Mouse (Mus musculus): ENCODE measurements at regions not wholly inside any gene's neighbourhood (a gene's known extent, or its start where the extent isn't known, plus 50 kb on each side); places are given as distances from the start of the nearest gene placed in this dataset.

DNA sequence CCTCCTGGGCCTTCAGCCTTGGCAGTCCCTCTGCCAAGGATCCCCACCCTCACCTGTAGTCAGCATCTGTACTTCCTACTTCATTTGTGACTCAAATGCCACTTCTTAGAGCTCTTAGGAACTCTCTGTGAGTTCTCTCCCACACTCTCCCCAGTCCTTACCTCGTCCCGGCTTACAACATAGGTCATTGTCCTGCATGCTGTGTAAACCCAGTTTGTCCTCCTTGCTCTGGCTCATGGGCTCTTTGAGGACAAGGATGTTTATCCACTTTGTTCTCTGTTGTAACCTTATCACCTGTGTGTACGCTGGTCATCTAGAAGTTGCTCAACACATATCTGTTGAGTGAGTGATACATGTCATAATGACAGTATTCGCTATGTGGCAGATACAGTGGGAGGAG lies 94.9 kb upstream of the Vps8 start:
- H3K4me1 ChIP-seq (ENCODE audit: control insufficient read depth, insufficient read depth, low read length), result peaks cover 17% of the 10 kb centered on the region
- no peak overlapping the region for H3K9ac ChIP-seq (ENCODE audit: low read depth, low read length)
- WGBS, result 94% methylated on average over 4 of the region's 4 CpGs
- H3K27me3 ChIP-seq (replicated peaks; ENCODE audit: control insufficient read depth, insufficient read depth, low read length), result no peaks in the 10 kb centered on the region
- H3K27ac ChIP-seq (replicated peaks; ENCODE audit: low read depth, low read length), result no peak overlapping the region
- no peaks in the 10 kb centered on the region for H3K9me3 ChIP-seq (ENCODE audit: control insufficient read depth, low read length)
- no peak for DNase-seq (ENCODE audit: low spot score)
- no peak for ATAC-seq (ENCODE audit: low read depth)
- no peak overlapping the region for H3K4me2 ChIP-seq (ENCODE audit: low read depth, low read length)
- no peak overlapping the region for H3K4me3 ChIP-seq (ENCODE audit: low read depth, low read length)
- no peaks in the 10 kb centered on the region for H3K36me3 ChIP-seq (ENCODE audit: control insufficient read depth, insufficient read depth, low read length)

DNA sequence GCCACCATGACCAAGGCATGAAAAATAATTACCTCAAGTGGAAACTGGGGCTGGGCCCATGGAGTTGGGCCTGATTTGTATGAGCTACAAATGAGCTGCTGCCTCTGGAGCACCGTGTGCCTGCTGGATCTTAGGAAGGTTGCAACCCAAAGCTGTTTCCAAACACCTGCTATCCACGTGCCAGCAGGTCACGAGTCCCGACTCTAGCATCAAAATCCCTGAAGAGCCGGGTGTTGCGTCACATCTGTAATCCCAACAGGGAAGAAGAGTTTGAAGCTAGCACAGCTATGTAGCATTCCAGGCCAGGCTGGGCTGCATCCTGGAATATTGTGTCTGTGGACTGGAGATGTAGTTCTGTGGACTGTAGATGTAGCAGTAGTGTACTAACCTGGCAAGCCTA lies 93.7 kb upstream of the Vps8 start:
- 73% methylated on average over 6 of the region's 6 CpGs for WGBS
- Histone ChIP-seq H3K27ac (replicated peaks; ENCODE audit: low read depth, low read length) (no peak overlapping the region), H3K9me3 (ENCODE audit: control insufficient read depth, low read length) (no peaks in the 10 kb centered on the region), H3K4me2 (ENCODE audit: low read depth, low read length) (no peak overlapping the region), H3K9ac (ENCODE audit: low read depth, low read length) (no peak overlapping the region), H3K36me3 (ENCODE audit: control insufficient read depth, insufficient read depth, low read length) (no peaks in the 10 kb centered on the region), H3K4me3 (ENCODE audit: low read depth, low read length) (no peak overlapping the region), H3K4me1 (ENCODE audit: control insufficient read depth, insufficient read depth, low read length) (peaks cover 17% of the 10 kb centered on the region), H3K27me3 (replicated peaks; ENCODE audit: control insufficient read depth, insufficient read depth, low read length) (no peaks in the 10 kb centered on the region)
- DNase-seq (ENCODE audit: low spot score), result no peak
- no peak for ATAC-seq (ENCODE audit: low read depth)

DNA sequence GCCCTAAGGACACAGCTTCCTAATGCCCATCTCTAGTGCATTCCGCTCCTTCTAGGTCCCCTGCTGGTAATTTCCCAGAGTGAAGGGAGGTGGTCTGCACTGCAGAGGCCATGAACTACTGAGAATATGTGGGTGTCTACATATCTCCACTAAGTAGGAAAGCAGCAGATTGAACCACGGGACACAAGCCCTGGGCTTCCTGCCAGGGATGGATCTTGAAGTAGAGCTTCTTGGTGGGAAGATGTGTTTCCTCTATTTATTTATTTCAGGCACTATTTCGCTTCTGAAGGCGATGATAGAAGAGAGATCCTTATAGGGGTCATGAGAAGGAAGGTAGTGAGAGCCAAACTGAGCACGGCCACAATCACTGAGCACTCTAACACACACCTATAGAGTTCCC lies 91.7 kb upstream of the Vps8 start:
- Histone ChIP-seq H3K4me2 (ENCODE audit: low read depth, low read length) (peak overlapping the region; percentile 76), H3K4me3 (ENCODE audit: low read depth, low read length) (no peak overlapping the region), H3K36me3 (ENCODE audit: control insufficient read depth, insufficient read depth, low read length) (no peaks in the 10 kb centered on the region), H3K27me3 (replicated peaks; ENCODE audit: control insufficient read depth, insufficient read depth, low read length) (no peaks in the 10 kb centered on the region), H3K4me1 (ENCODE audit: control insufficient read depth, insufficient read depth, low read length) (peaks cover 17% of the 10 kb centered on the region), H3K27ac (replicated peaks; ENCODE audit: low read depth, low read length) (no peak overlapping the region), H3K9ac (ENCODE audit: low read depth, low read length) (no peak overlapping the region), H3K9me3 (ENCODE audit: control insufficient read depth, low read length) (no peaks in the 10 kb centered on the region)
- ATAC-seq (ENCODE audit: low read depth) (peak; percentile 15; the same call in 1 of the 2 replicates), DNase-seq (ENCODE audit: low spot score) (peak; percentile 38)
- 79% methylated on average over 5 of the region's 5 CpGs for WGBS

DNA sequence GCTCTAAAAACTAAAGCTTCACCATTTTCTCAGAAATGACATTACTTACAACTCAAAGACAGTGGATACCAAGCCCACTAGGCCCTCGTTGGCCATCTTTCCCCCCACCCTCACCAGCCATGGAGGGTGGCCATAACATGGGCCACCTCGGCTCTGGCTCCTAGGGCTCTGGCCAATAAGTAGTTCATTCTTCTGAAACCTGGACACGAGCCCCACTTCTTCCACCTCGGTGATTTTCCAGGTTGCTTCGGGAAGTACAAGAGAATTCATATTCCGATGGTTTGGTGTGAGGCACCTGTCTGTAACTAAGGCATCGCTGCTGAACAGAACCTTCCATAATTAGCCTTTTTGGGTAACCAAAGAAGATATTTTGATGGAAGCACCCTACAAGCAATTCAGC lies 90.5 kb upstream of the Vps8 start:
- H3K4me2 ChIP-seq (ENCODE audit: low read depth, low read length), result peak overlapping the region; percentile 76
- H3K27ac ChIP-seq (replicated peaks; ENCODE audit: low read depth, low read length), result peak overlapping the region; percentile 89
- WGBS, result 58% methylated on average over 7 of the region's 7 CpGs
- H3K9ac ChIP-seq (ENCODE audit: low read depth, low read length), result peak overlapping the region; percentile 72
- no peaks in the 10 kb centered on the region for H3K9me3 ChIP-seq (ENCODE audit: control insufficient read depth, low read length)
- peak overlapping the region; percentile 51 for H3K4me3 ChIP-seq (ENCODE audit: low read depth, low read length)
- H3K27me3 ChIP-seq (replicated peaks; ENCODE audit: control insufficient read depth, insufficient read depth, low read length), result no peaks in the 10 kb centered on the region
- H3K36me3 ChIP-seq (ENCODE audit: control insufficient read depth, insufficient read depth, low read length), result no peaks in the 10 kb centered on the region
- peaks cover 20% of the 10 kb centered on the region for H3K4me1 ChIP-seq (ENCODE audit: control insufficient read depth, insufficient read depth, low read length)
- ATAC-seq (ENCODE audit: low read depth) (no peak), DNase-seq (ENCODE audit: low spot score) (no peak)

DNA sequence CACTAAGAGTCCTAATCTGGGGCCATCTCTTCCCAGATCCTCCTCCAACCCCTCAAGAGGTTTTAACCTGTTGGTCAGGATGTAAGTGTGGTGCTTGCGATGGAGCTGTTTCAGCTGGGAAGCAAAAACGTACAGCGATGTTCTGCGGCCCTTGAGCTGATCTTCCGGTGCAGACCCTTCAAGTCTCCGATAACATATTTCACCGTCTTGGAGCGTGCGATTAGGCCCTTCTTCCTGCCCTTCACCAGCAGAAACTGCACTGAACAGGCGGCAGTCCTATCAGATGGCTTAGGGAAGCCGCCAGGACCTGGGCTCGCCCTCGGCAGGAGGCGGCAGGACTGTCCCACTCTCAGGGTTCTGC lies 90.1 kb upstream of the Vps8 start:
- Histone ChIP-seq H3K9ac (ENCODE audit: low read depth, low read length) (peak overlapping the region; percentile 72), H3K4me2 (ENCODE audit: low read depth, low read length) (peak overlapping the region; percentile 76), H3K4me3 (ENCODE audit: low read depth, low read length) (peak overlapping the region; percentile 51), H3K4me1 (ENCODE audit: control insufficient read depth, insufficient read depth, low read length) (peaks cover 24% of the 10 kb centered on the region), H3K27ac (replicated peaks; ENCODE audit: low read depth, low read length) (peak overlapping the region; percentile 89), H3K36me3 (ENCODE audit: control insufficient read depth, insufficient read depth, low read length) (no peaks in the 10 kb centered on the region), H3K27me3 (replicated peaks; ENCODE audit: control insufficient read depth, insufficient read depth, low read length) (no peaks in the 10 kb centered on the region), H3K9me3 (ENCODE audit: control insufficient read depth, low read length) (no peaks in the 10 kb centered on the region)
- DNase-seq (ENCODE audit: low spot score) (no peak), ATAC-seq (ENCODE audit: low read depth) (0 out of 2 replicates have a peak, but pooled peaks have one; percentile 1)
- WGBS, result under 1% methylated on average over 13 of the region's 14 CpGs

DNA sequence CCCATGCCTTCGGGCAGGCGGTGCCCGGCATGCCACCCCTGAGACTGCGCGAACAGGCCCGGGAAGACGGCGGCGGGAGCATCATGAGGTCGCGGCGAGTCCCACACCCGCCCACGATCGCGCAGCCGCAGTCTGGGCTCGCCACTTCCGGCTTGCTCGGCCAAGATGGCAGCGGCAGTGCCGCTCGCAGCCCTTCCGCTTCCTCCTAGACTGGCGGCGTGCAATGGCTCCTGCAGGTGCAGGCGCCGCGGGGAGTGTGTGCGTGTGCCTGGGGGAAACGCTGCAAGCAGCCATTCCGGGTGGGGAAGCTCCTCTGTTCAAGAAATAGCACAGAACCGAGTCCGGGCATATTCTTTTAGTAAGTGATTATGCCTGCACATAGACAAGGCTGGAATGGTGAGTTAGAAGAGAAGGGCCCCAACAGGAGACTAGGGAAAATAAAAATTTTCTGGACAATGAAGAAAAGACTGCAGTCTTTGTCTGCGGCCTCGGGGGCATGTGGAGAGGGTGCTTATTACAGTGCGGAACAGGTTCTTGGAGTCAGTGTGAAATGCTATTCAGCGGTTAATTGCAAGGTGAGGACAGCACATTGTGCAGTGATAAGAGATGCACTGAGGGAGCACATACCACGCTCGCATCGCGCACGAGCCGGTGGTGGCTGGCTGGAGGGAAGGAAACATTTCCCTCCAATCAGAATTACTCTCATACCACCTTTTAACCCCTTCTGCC lies 89.5 kb upstream of the Vps8 start:
- H3K4me2 ChIP-seq (ENCODE audit: low read depth, low read length), result peak overlapping the region; percentile 76
- no peaks in the 10 kb centered on the region for H3K9me3 ChIP-seq (ENCODE audit: control insufficient read depth, low read length)
- peak overlapping the region; percentile 51 for H3K4me3 ChIP-seq (ENCODE audit: low read depth, low read length)
- peaks cover 29% of the 10 kb centered on the region for H3K4me1 ChIP-seq (ENCODE audit: control insufficient read depth, insufficient read depth, low read length)
- peak overlapping the region; percentile 89 for H3K27ac ChIP-seq (replicated peaks; ENCODE audit: low read depth, low read length)
- ATAC-seq (ENCODE audit: low read depth), result peak; percentile 94
- peak; percentile 93 for DNase-seq (ENCODE audit: low spot score)
- no peaks in the 10 kb centered on the region for H3K36me3 ChIP-seq (ENCODE audit: control insufficient read depth, insufficient read depth, low read length)
- WGBS, result 2% methylated on average over 35 of the region's 44 CpGs
- peak overlapping the region; percentile 72 for H3K9ac ChIP-seq (ENCODE audit: low read depth, low read length)
- no peaks in the 10 kb centered on the region for H3K27me3 ChIP-seq (replicated peaks; ENCODE audit: control insufficient read depth, insufficient read depth, low read length)

DNA sequence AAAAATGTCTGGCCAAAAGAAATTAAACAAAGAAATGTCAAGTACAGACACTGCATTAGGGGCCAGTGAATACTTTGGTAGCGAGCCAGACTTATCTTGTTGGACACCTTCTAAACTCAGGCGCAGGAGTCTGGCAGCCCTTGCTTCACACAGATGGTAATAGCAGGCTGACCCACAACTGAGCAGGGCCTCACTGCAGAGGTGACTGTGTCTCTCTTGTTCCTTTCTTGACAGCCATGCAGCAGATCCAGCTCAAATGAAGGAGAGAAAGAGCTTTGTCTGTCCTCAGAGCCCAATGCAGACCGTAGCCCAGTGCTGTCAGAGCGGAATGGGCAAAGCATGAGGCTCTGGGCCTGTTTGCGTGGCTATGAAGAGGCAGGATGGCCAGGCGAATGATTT lies 83.9 kb upstream of the Vps8 start:
- no peaks in the 10 kb centered on the region for H3K36me3 ChIP-seq (ENCODE audit: control insufficient read depth, insufficient read depth, low read length)
- peak; percentile 75 for DNase-seq (ENCODE audit: low spot score)
- WGBS, result 39% methylated on average over 6 of the region's 6 CpGs

DNA sequence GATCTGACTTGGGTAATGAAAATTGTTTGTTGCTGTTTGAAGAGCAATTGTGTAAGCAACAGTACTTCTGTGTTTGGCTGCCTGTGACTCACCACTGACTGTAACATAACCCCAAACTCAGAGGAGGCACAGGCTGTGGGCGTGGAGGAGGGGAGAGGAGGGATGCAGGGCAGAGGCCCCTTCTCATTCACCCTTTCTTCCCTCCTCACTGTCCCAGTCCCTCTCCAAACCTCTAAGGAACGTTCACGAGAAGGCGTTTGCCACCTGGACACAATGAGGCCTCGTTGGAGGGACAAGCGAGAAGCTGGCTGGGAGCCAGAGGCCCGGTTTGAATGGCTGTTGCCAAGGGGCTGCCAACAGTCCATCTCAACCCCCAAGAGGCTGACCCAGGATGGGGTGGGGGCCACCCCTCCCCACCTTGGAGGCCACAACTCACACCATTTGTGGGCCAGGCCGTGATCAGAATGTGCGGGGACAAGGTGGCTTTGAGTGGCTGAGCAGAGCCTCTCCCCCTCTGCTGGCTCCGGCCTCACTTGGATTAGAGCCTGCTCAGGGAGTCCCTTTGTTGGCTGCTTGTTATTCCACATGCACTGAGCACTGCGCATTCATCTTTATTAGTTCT lies 83.3 kb upstream of the Vps8 start:
- Histone ChIP-seq H3K9ac (ENCODE audit: low read depth, low read length) (peak overlapping the region; percentile 26), H3K9me3 (ENCODE audit: control insufficient read depth, low read length) (no peaks in the 10 kb centered on the region), H3K27ac (replicated peaks; ENCODE audit: low read depth, low read length) (peak overlapping the region; percentile 90), H3K36me3 (ENCODE audit: control insufficient read depth, insufficient read depth, low read length) (no peaks in the 10 kb centered on the region), H3K4me3 (ENCODE audit: low read depth, low read length) (no peak overlapping the region), H3K4me2 (ENCODE audit: low read depth, low read length) (peak overlapping the region; percentile 36), H3K27me3 (replicated peaks; ENCODE audit: control insufficient read depth, insufficient read depth, low read length) (no peaks in the 10 kb centered on the region), H3K4me1 (ENCODE audit: control insufficient read depth, insufficient read depth, low read length) (peaks cover 36% of the 10 kb centered on the region)
- WGBS, result 18% methylated on average over 11 of the region's 11 CpGs
- ATAC-seq (ENCODE audit: low read depth) (peak; percentile 92), DNase-seq (ENCODE audit: low spot score) (peak; percentile 90)

More for the DNA sequence above, 83.9 kb upstream of the Vps8 start:
- peak overlapping the region; percentile 26 for H3K9ac ChIP-seq (ENCODE audit: low read depth, low read length)
- no peaks in the 10 kb centered on the region for H3K9me3 ChIP-seq (ENCODE audit: control insufficient read depth, low read length)
- no peaks in the 10 kb centered on the region for H3K27me3 ChIP-seq (replicated peaks; ENCODE audit: control insufficient read depth, insufficient read depth, low read length)
- peak; percentile 24 for ATAC-seq (ENCODE audit: low read depth)
- H3K4me2 ChIP-seq (ENCODE audit: low read depth, low read length), result peak overlapping the region; percentile 36; the same call in 1 of the 2 replicates
- peaks cover 36% of the 10 kb centered on the region for H3K4me1 ChIP-seq (ENCODE audit: control insufficient read depth, insufficient read depth, low read length)
- H3K4me3 ChIP-seq (ENCODE audit: low read depth, low read length), result no peak overlapping the region
- peak overlapping the region; percentile 90 for H3K27ac ChIP-seq (replicated peaks; ENCODE audit: low read depth, low read length)

DNA sequence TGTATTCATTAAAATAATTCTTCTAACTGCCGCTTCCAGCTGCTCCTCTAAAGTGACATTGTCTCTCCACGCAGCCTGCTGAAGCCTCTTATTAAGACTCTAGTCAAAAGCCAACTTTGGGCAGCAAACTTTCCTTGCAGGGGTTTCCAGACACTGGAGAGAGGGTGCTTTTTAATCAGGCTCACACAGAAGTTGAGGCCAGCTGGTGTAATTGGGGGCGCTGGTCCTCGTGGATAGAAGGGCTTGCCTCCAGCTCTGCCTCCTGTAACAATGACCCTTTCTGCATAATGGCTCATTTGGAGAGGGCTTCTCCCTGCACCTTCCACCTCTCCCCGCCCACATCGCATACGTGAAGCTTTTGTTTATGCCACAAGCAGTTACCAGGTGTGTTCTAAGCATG lies 82.8 kb upstream of the Vps8 start:
- ATAC-seq (ENCODE audit: low read depth) (peak; percentile 51), DNase-seq (ENCODE audit: low spot score) (no peak)
- 42% methylated on average over 7 of the region's 7 CpGs for WGBS
- H3K27ac ChIP-seq (replicated peaks; ENCODE audit: low read depth, low read length), result peak overlapping the region; percentile 90
- no peak overlapping the region for H3K9ac ChIP-seq (ENCODE audit: low read depth, low read length)
- no peak overlapping the region for H3K4me3 ChIP-seq (ENCODE audit: low read depth, low read length)
- H3K4me1 ChIP-seq (ENCODE audit: control insufficient read depth, insufficient read depth, low read length), result peaks cover 36% of the 10 kb centered on the region
- no peaks in the 10 kb centered on the region for H3K27me3 ChIP-seq (replicated peaks; ENCODE audit: control insufficient read depth, insufficient read depth, low read length)
- H3K36me3 ChIP-seq (ENCODE audit: control insufficient read depth, insufficient read depth, low read length), result no peaks in the 10 kb centered on the region
- no peak overlapping the region for H3K4me2 ChIP-seq (ENCODE audit: low read depth, low read length)
- H3K9me3 ChIP-seq (ENCODE audit: control insufficient read depth, low read length), result no peaks in the 10 kb centered on the region
